16 mouse cellular contexts compared by ENCODE assay signal in genomic region chr9:50304004-50304403, GRCm38 (mm10). TPM values are rescaled to one million over a fixed set of nuclear protein-coding genes. Genes with fewer than 3 reads are reported as not detected.
A peak's percentile ranks its signal among the peaks of the same experiment; 100 is the strongest.
DNase-seq lines count a peak whose midpoint lies in the region; ATAC-seq lines count a peak whose summit lies in the region.
"Had no signal": no experiment of that assay in that cellular context is flagged by ENCODE, and none has a peak within 500 bp of the region (broad histone marks: within the 10 kb centered on the region; RNA-seq: fewer than 3 reads in every experiment).

No protein-coding gene starts in this region.

- peak; percentile 83; the same call in 1 of the 2 replicates for ATAC-seq in lung, embryonic 15.5 days (ENCODE audit: borderline replicate concordance, extremely low read depth, low FRiP score, low TSS enrichment)
- ATAC-seq in intestine, embryonic 16.5 days: no peak
- ATAC-seq in stomach, embryonic 15.5 days (ENCODE audit: insufficient read depth, low FRiP score, low read depth): no peak; the same call in 1 of the 2 replicates
- ATAC-seq: activated CD4-positive, CD25-positive, alpha-beta regulatory T cell, adult 4 months; forebrain, embryonic 13.5 days had no signal

- no peaks in the 10 kb centered on the region for H3K9me3 ChIP-seq in lung, embryonic 15.5 days
- no peaks in the 10 kb centered on the region for H3K9me3 ChIP-seq in intestine, embryonic 16.5 days (ENCODE audit: control insufficient read depth, low read length)
- no peaks in the 10 kb centered on the region for H3K9me3 ChIP-seq in stomach, embryonic 15.5 days
- no peaks in the 10 kb centered on the region for H3K9me3 ChIP-seq in midbrain, embryonic 10.5 days (replicated peaks)
- H3K9me3 ChIP-seq: embryonic facial prominence, embryonic 12.5 days; forebrain, embryonic 13.5 days; hindbrain, embryonic 13.5 days had no signal

- H3K27ac ChIP-seq in lung, embryonic 15.5 days: peak overlapping the region; percentile 5
- peak overlapping the region; percentile 51 for H3K27ac ChIP-seq in intestine, embryonic 16.5 days (ENCODE audit: low read length)
- H3K27ac ChIP-seq in stomach, embryonic 15.5 days: peak overlapping the region; percentile 67; the same call in 1 of the 2 replicates
- H3K27ac ChIP-seq in midbrain, embryonic 10.5 days (replicated peaks): no peak overlapping the region
- H3K27ac ChIP-seq: embryonic facial prominence, embryonic 12.5 days; forebrain, embryonic 13.5 days had no signal

- intact Hi-C loops in heart, postnatal 25 days (cut with DNase I): no loop called here

- H3K27me3 ChIP-seq in lung, embryonic 15.5 days: no peaks in the 10 kb centered on the region
- H3K27me3 ChIP-seq in intestine, embryonic 16.5 days (replicated peaks; ENCODE audit: control insufficient read depth, insufficient read depth, low read length): no peaks in the 10 kb centered on the region
- H3K27me3 ChIP-seq in stomach, embryonic 15.5 days (replicated peaks): no peaks in the 10 kb centered on the region
- H3K27me3 ChIP-seq in midbrain, embryonic 10.5 days (ENCODE audit: low read depth, poor library complexity, severe bottlenecking): no peaks in the 10 kb centered on the region
- H3K27me3 ChIP-seq: embryonic facial prominence, embryonic 12.5 days; forebrain, embryonic 13.5 days; hindbrain, embryonic 13.5 days had no signal

- peaks cover 12% of the 10 kb centered on the region for H3K4me1 ChIP-seq in lung, embryonic 15.5 days
- H3K4me1 ChIP-seq in intestine, embryonic 16.5 days (ENCODE audit: control insufficient read depth, insufficient read depth, low read length): no peaks in the 10 kb centered on the region
- no peaks in the 10 kb centered on the region for H3K4me1 ChIP-seq in stomach, embryonic 15.5 days
- peaks cover 21% of the 10 kb centered on the region for H3K4me1 ChIP-seq in midbrain, embryonic 10.5 days

- H3K4me3 ChIP-seq in lung, embryonic 15.5 days: no peak overlapping the region
- H3K4me3 ChIP-seq in intestine, embryonic 16.5 days (ENCODE audit: low read length): no peak overlapping the region
- no peak overlapping the region for H3K4me3 ChIP-seq in stomach, embryonic 15.5 days (replicated peaks)
- H3K4me3 ChIP-seq in midbrain, embryonic 10.5 days: no peak overlapping the region
- H3K4me3 ChIP-seq: embryonic facial prominence, embryonic 12.5 days; forebrain, embryonic 13.5 days; hindbrain, embryonic 13.5 days had no signal

- no peaks in the 10 kb centered on the region for H3K36me3 ChIP-seq in lung, embryonic 15.5 days
- H3K36me3 ChIP-seq in intestine, embryonic 16.5 days (ENCODE audit: control insufficient read depth, insufficient read depth, low read length): no peaks in the 10 kb centered on the region
- H3K36me3 ChIP-seq in stomach, embryonic 15.5 days: no peaks in the 10 kb centered on the region
- no peaks in the 10 kb centered on the region for H3K36me3 ChIP-seq in midbrain, embryonic 10.5 days
- H3K36me3 ChIP-seq: embryonic facial prominence, embryonic 12.5 days; hindbrain, embryonic 13.5 days had no signal

- 34% methylated on average over 4 of the region's 4 CpGs for WGBS in lung, embryonic 15.5 days
- 40% methylated on average over 4 of the region's 4 CpGs for WGBS in intestine, embryonic 16.5 days
- WGBS in stomach, embryonic 15.5 days: 34% methylated on average over 4 of the region's 4 CpGs
- 89% methylated on average over 4 of the region's 4 CpGs for WGBS in midbrain, embryonic 10.5 days

- DNase-seq in heart, adult 11 months: peak; percentile 84
- DNase-seq in heart, postnatal 25 days (ENCODE audit: low spot score): no peak
- DNase-seq in lung, adult 18-20 months: no peak
- no peak for DNase-seq in midbrain, embryonic 10.5 days (ENCODE audit: low spot score)
- no peak for DNase-seq in right cerebral cortex, postnatal 36 days (ENCODE audit: low spot score in 2 of 2)
- DNase-seq: cerebellum, adult 9-11 months; spleen, adult 18-20 months; thymus, adult 18-20 months had no signal

- H3K9ac ChIP-seq in lung, embryonic 15.5 days: no peak overlapping the region
- no peak overlapping the region for H3K9ac ChIP-seq in intestine, embryonic 16.5 days (ENCODE audit: low read depth, low read length)
- H3K9ac ChIP-seq in stomach, embryonic 15.5 days: no peak overlapping the region
- H3K9ac ChIP-seq: embryonic facial prominence, embryonic 12.5 days; forebrain, embryonic 13.5 days; hindbrain, embryonic 13.5 days had no signal

- no peak overlapping the region for H3K4me2 ChIP-seq in lung, embryonic 15.5 days
- H3K4me2 ChIP-seq in intestine, embryonic 16.5 days (ENCODE audit: low read depth, low read length): no peak overlapping the region
- H3K4me2 ChIP-seq in stomach, embryonic 15.5 days: no peak overlapping the region
- H3K4me2 ChIP-seq: embryonic facial prominence, embryonic 12.5 days; forebrain, embryonic 13.5 days; heart, embryonic 11.5 days; hindbrain, embryonic 13.5 days had no signal

RNA-seq across cellular contexts. Expression of gene Rpl10-ps3, which starts 40.8 kb away (rescaled TPM):
- 100 to 1,000 TPM; 353 to 446 TPM for total RNA-seq in heart, postnatal 25 days (2021)
- 258 and 323 TPM in 2 replicates for polyA plus RNA-seq in lung, embryonic 15.5 days (2015; fragmentation: Nextera tagmentation; extraction: Ambion mirVana)
- polyA plus RNA-seq in intestine, embryonic 16.5 days (2015; fragmentation: Nextera tagmentation; extraction: Ambion mirVana): 232 and 271 TPM in 2 replicates
- polyA plus RNA-seq in stomach, embryonic 15.5 days (2015; fragmentation: Nextera tagmentation; extraction: Ambion mirVana): 318 and 479 TPM in 2 replicates
- polyA plus RNA-seq in midbrain, embryonic 10.5 days (2016; fragmentation: Nextera tagmentation; extraction: Ambion mirVana): 146 and 192 TPM in 2 replicates
